Mouse (Mus musculus) lung, embryonic 14.5 days (tissue): ENCODE measurements at regions not wholly inside any gene's neighbourhood (a gene's known extent, or its start where the extent isn't known, plus 50 kb on each side); places are given as distances from the start of the nearest gene placed in this dataset.

Source experiments
- ATAC-seq: fragments of 200-750 bp; cut with Nextera tagmentation; 2 replicates; pipeline ENCODE4 v1.8.0; 2017; ENCODE audit warnings: mild to moderate bottlenecking, moderate TSS enrichment, moderate library complexity; ENCODE audit not compliant: insufficient read depth
- DNase-seq: peaks from one replicate; pipeline ENCODE4 v3.0.0-alpha.2; 2015
- H3K27ac ChIP-seq: fragments of 300-500 bp; sonication (generic); 2 replicates; pipeline ENCODE4 v1.5.1; 2014; ENCODE audit warnings: low read depth, mild to moderate bottlenecking, moderate library complexity
- H3K27me3 ChIP-seq: fragments of 300-500 bp; sonication (generic); 2 replicates; pipeline ENCODE4 v1.6.1; 2014; ENCODE audit warnings: low read length, control low read depth; ENCODE audit not compliant: insufficient read depth
- H3K36me3 ChIP-seq: fragments of 300-500 bp; sonication (generic); 2 replicates; pipeline ENCODE4 v1.6.1; 2014; ENCODE audit warnings: control low read depth; ENCODE audit not compliant: insufficient read depth
- H3K4me1 ChIP-seq: fragments of 300-500 bp; sonication (generic); 2 replicates; pipeline ENCODE4 v1.6.1; 2014; ENCODE audit warnings: antibody characterized with exemption, control low read depth; ENCODE audit not compliant: insufficient read depth
- H3K4me2 ChIP-seq: fragments of 300-500 bp; sonication (generic); 2 replicates; pipeline ENCODE4 v1.6.1; 2014; ENCODE audit warnings: mild to moderate bottlenecking
- H3K4me3 ChIP-seq: fragments of 300-500 bp; sonication (generic); 2 replicates; pipeline ENCODE4 v1.5.1; 2014; ENCODE audit warnings: low read depth, low read length
- H3K9ac ChIP-seq: fragments of 300-500 bp; sonication (generic); 2 replicates; pipeline ENCODE4 v1.6.1; 2014
- H3K9me3 ChIP-seq: fragments of 300-500 bp; sonication (generic); 2 replicates; pipeline ENCODE4 v1.6.1; 2016; ENCODE audit warnings: low read depth, low read length, control low read depth
- CTCF ChIP-seq: IDR thresholded peaks from 2 replicates; pipeline ENCODE4 v1.5.1; 2016; ENCODE audit warnings: antibody characterized with exemption, low read depth
- WGBS: fragments of 180-500 bp; shearing (Covaris S2); extraction: QIAGEN DNeasy Blood & Tissue Kit; methylation state at CpG from one replicate; pipeline ENCODE4 v1.1.7; 2014; 5-methylcytosine and 5-hydroxymethylcytosine counted together

DNA sequence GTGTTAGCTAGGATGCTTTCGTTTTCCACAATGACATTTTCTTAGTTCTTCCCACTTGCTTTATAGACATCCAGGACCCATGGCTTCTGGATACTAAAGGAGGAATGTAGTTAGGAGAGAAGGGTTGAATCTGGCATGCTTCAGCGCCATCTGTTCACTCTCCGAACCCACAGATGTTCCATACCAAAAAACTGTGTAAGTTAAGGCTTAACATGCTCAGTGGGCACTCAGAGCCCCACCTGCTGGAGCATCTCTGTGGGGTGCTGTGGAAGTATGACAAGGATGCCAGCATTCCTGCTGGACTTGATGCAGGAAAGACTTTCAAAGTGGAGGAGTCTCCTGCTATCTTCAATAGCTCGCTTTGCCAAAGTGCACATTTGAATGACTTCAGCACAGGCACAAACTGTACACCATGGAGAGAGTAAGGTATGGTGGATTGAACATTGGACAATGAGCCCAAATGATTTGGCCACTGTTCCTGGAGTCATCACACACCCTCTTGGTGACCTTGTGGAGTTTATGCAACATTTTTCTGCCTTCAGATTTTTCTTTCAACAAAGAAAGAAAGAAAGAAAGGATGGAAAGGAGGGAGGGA is 802.3 kb downstream of the Cdh8 start:
- WGBS, result 83% methylated on average over 4 of the region's 4 CpGs
- no peak for DNase-seq
- H3K36me3 ChIP-seq, result no peaks in the 10 kb centered on the region

DNA sequence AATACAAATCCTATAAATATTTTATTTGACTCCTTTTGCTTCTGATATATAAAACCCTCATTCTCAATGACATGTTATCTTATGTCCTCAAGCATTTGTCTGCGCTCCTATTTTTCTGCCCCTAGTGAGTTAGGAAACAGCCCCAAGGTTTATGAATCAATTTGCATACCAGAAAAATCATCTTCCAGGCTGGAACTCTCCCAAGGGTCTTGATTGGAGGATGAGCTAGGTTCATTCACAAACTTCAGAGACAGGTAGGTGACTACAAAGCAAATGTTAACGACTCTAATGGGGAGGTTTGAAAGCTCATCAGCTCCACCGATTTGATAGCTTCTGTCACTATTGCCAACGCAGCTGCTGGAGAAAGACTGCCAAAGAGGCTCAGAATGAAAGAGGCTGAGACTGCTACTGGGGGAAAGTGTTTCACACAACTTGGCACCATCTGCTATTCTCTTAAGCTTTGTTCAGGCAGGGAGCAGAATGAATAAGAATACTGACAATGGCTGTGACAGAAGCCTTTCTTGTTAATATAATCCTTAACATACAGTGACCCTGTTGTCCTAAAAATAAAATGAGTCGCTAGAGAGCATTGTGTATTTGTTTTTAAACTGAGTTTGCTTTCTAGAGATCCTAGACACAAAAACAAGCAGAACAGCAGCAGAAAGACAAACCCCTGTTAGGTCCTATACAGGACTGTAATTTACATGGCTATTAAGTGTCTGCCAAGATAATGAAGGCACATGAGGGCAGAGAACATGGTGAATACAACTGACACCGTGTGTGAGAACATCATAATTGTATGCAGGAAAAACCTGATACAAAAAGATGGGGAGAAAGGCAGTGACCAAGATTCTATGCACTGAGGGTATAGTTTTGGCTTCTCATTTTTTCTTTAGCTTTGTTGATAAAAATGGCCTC is 843.4 kb downstream of the Cdh8 start:
- H3K4me2 ChIP-seq, result no peak overlapping the region
- no peak overlapping the region for H3K27ac ChIP-seq
- H3K27me3 ChIP-seq, result no peaks in the 10 kb centered on the region
- TF ChIP-seq CTCF, result no peak
- DNase-seq, result peak; percentile 4
- H3K4me3 ChIP-seq, result no peak overlapping the region
- 64% methylated on average over 6 of the region's 6 CpGs for WGBS
- H3K4me1 ChIP-seq, result no peaks in the 10 kb centered on the region
- ATAC-seq, result no peak
- H3K36me3 ChIP-seq, result no peaks in the 10 kb centered on the region
- no peaks in the 10 kb centered on the region for H3K9me3 ChIP-seq
- H3K9ac ChIP-seq, result no peak overlapping the region

More for the DNA sequence above, 802.3 kb downstream of the Cdh8 start:
- TF ChIP-seq CTCF, result no peak
- no peak overlapping the region for H3K27ac ChIP-seq
- H3K27me3 ChIP-seq, result no peaks in the 10 kb centered on the region
- no peak overlapping the region for H3K4me3 ChIP-seq
- H3K9me3 ChIP-seq, result no peaks in the 10 kb centered on the region
- H3K4me1 ChIP-seq, result no peaks in the 10 kb centered on the region
- no peak overlapping the region for H3K9ac ChIP-seq
- no peak overlapping the region for H3K4me2 ChIP-seq
- ATAC-seq, result no peak

- 45% methylated on average over 5 of the region's 5 CpGs for WGBS
- DNase-seq, result no peak
- Histone ChIP-seq H3K9me3 (no peaks in the 10 kb centered on the region), H3K27ac (no peak overlapping the region), H3K36me3 (no peaks in the 10 kb centered on the region), H3K9ac (no peak overlapping the region), H3K4me1 (no peaks in the 10 kb centered on the region), H3K4me3 (no peak overlapping the region), H3K27me3 (no peaks in the 10 kb centered on the region), H3K4me2 (no peak overlapping the region)
- TF ChIP-seq CTCF, result no peak
- no peak for ATAC-seq
Measured at GRCm38 (mm10) chr8:98566661-98567060, 849.6 kb downstream of the Cdh8 start.

DNA sequence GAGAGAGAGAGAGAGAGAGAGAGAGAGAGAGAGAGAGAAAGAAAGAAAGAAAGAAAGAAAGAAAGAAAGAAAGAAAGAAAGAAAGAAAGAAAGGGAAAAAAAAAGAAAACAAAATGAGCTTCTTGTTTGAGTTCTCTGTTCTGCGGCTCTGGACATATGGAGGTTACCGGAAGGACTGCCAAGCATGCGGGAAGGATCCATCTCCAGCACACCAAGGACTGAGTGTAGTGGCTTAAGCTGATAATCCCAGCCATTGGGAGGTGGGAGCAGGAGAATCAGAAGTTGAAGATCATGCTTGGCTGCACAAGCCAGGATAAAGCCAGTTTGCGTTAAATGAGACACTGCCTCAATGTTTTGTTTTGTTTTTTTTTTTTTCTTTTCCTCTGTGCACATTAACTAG is 897.8 kb downstream of the Cdh8 start:
- WGBS, result 84% methylated on average over 4 of the region's 4 CpGs
- no peak overlapping the region for H3K9ac ChIP-seq
- H3K36me3 ChIP-seq, result no peaks in the 10 kb centered on the region
- H3K4me3 ChIP-seq, result no peak overlapping the region
- no peak for ATAC-seq
- no peak overlapping the region for H3K27ac ChIP-seq
- no peaks in the 10 kb centered on the region for H3K27me3 ChIP-seq
- H3K9me3 ChIP-seq, result no peaks in the 10 kb centered on the region
- DNase-seq, result no peak
- no peak for TF ChIP-seq CTCF
- H3K4me2 ChIP-seq, result no peak overlapping the region
- H3K4me1 ChIP-seq, result no peaks in the 10 kb centered on the region

- Histone ChIP-seq H3K4me3 (no peak overlapping the region), H3K27me3 (no peaks in the 10 kb centered on the region), H3K9ac (no peak overlapping the region), H3K4me2 (no peak overlapping the region), H3K4me1 (no peaks in the 10 kb centered on the region), H3K27ac (no peak overlapping the region), H3K9me3 (no peaks in the 10 kb centered on the region), H3K36me3 (no peaks in the 10 kb centered on the region)
- 74% methylated on average over 5 of the region's 5 CpGs for WGBS
- TF ChIP-seq CTCF, result no peak
- ATAC-seq, result no peak
- DNase-seq, result no peak
Measured at GRCm38 (mm10) chr8:98515246-98515645, 901.0 kb downstream of the Cdh8 start.

GRCm38 (mm10) chr8:98496793-98497192 is 919.5 kb downstream of the Cdh8 start:
- H3K27ac ChIP-seq, result no peak overlapping the region
- H3K4me1 ChIP-seq, result no peaks in the 10 kb centered on the region
- no peak overlapping the region for H3K4me3 ChIP-seq
- H3K4me2 ChIP-seq, result no peak overlapping the region
- no peak overlapping the region for H3K9ac ChIP-seq
- ATAC-seq (no peak), DNase-seq (no peak)
- no peaks in the 10 kb centered on the region for H3K36me3 ChIP-seq
- H3K9me3 ChIP-seq, result no peaks in the 10 kb centered on the region
- H3K27me3 ChIP-seq, result no peaks in the 10 kb centered on the region
- WGBS, result 83% methylated on average over 3 of the region's 3 CpGs
- TF ChIP-seq CTCF, result no peak

GRCm38 (mm10) chr8:98463375-98464030 is 952.8 kb downstream of the Cdh8 start:
- Histone ChIP-seq H3K36me3 (no peaks in the 10 kb centered on the region), H3K27ac (no peak overlapping the region), H3K4me1 (no peaks in the 10 kb centered on the region), H3K9ac (no peak overlapping the region), H3K9me3 (no peaks in the 10 kb centered on the region), H3K4me2 (no peak overlapping the region), H3K27me3 (no peaks in the 10 kb centered on the region), H3K4me3 (no peak overlapping the region)
- DNase-seq (peak; percentile 59), ATAC-seq (no peak)
- WGBS, result 70% methylated on average over 3 of the region's 3 CpGs
- TF ChIP-seq CTCF, result no peak
